Mouse (Mus musculus) lung, adult 2 months (tissue): ENCODE data around the gene Oprm1. TPM values are rescaled to one million over a fixed set of nuclear protein-coding genes. Genes with fewer than 3 reads are reported as not detected.
"Not testable (repeated sequence)": the region's sequence is repeated elsewhere in the genome, so short reads cannot be mapped to it uniquely, and the experiment has no call there.

ENCODE experiments used
- DNase-seq: peaks from one replicate; pipeline ENCODE4 v3.0.0; 2022
- H3K4me1 ChIP-seq: fragments of 200-500 bp; 2 replicates; pipeline ENCODE4 v1.6.1; 2011; ENCODE audit warnings: low read length; ENCODE audit not compliant: control insufficient read depth, insufficient read depth
- H3K4me3 ChIP-seq: fragments of 200-500 bp; replicated peaks from 2 replicates; pipeline ENCODE3; 2011; ENCODE audit warnings: low read depth, mild to moderate bottlenecking, control low read depth, low read length; ENCODE audit errors: extremely low read depth
- CTCF ChIP-seq: fragments of 200-500 bp; IDR thresholded peaks from 2 replicates; pipeline ENCODE4 v1.5.1; 2011; ENCODE audit warnings: mild to moderate bottlenecking, low read length, control low read depth; ENCODE audit not compliant: insufficient read depth
- POLR2A ChIP-seq: fragments of 200-500 bp; IDR thresholded peaks from 2 replicates; pipeline ENCODE4 v1.6.1; 2011; ENCODE audit warnings: low read depth, mild to moderate bottlenecking, control low read depth, low read length, borderline replicate concordance; ENCODE audit errors: extremely low read depth
- WGBS: fragments of 180-500 bp; shearing (Covaris S2); methylation state at CpG from one replicate; pipeline ENCODE4 v1.1.7; 2018; 5-methylcytosine and 5-hydroxymethylcytosine counted together
- polyA plus RNA-seq: library from polyadenylated mRNA; depleted of rRNA; stranded (reverse); fragments of >200 nt; gene quantifications from 2 replicates; pipeline ENCODE4 v1.2.3, GENCODE M21; 2012

The Oprm1 gene
- polyA plus RNA-seq, 1 experiment = not detected

- Histone ChIP-seq H3K4me1 (no peaks in the 10 kb centered on the region), H3K4me3 (no peak overlapping the region)
- no peak for TF ChIP-seq POLR2A
- TF ChIP-seq CTCF = no peak
- no peak for DNase-seq
- 60% methylated on average over 4 of the region's 4 CpGs for WGBS
Measured at GRCm38 (mm10) chr10:6986246-6986645, 227.9 kb downstream of the Oprm1 start.

DNA sequence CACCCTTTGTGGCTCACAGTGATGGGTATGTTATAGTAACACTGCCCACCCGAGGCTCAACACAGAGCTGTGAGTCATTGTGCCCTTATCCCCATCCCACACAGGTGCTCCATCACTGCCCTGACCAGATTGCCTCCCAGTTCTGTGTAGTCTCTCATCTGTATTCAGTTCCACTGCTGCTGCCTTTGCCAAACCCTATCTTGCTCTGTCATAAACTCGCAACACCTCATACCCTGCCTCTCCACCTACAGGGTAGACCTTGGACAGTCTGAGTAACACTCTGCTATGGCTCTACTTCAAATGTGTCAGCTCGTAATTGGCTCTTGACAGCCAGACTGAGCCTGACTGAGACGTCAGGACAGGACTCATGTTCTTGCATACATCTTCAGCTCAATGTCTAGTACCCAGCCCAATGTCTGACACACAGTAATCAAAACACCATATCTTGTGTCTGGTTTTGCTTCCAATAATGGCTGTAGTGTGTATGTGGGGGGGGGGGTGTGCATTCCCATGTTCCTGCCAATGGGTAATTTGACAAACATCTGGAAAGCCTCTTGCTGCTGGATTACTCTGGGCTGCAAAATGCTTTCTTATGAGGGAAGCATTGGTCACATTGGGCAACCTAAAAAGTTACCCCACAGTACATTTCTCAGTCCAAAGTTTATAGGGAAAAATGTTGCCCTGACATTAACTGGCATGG lies 229.2 kb downstream of the Oprm1 start:
- no peaks in the 10 kb centered on the region for H3K4me1 ChIP-seq
- DNase-seq = no peak
- 57% methylated on average over 4 of the region's 4 CpGs for WGBS
- TF ChIP-seq POLR2A (no peak), CTCF (no peak)
- H3K4me3 ChIP-seq = no peak overlapping the region

DNA sequence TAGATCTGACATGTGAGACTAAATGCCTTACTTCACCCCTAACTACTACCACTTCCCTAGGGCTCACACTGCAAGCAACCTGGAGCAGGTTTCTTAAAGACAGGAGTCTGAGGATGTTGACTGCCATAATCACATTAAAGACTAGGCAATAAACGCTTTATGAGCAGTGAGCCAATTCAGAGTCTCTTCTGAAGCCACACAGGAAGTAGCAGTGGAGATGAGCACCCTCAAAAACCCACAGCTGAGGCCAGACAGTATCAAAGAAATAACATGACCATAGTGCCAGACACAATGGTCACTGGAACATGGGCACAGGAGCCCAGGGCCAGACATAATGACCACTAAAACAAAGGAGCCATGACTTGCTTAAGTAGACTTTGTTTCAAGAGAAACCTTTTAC lies 230.2 kb downstream of the Oprm1 start:
- WGBS = 61% methylated on average over 1 of the region's 1 CpGs
- no peak for TF ChIP-seq CTCF
- TF ChIP-seq POLR2A = no peak
- DNase-seq = no peak
- H3K4me1 ChIP-seq = no peaks in the 10 kb centered on the region
- no peak overlapping the region for H3K4me3 ChIP-seq

- TF ChIP-seq CTCF (no peak), POLR2A (no peak)
- DNase-seq = no peak
- WGBS = 58% methylated on average over 3 of the region's 3 CpGs
- H3K4me3 ChIP-seq = no peak overlapping the region
- no peaks in the 10 kb centered on the region for H3K4me1 ChIP-seq
Measured at GRCm38 (mm10) chr10:6996895-6997294, 238.6 kb downstream of the Oprm1 start.

GRCm38 (mm10) chr10:6998576-6999250 lies 240.4 kb downstream of the Oprm1 start:
- DNase-seq = no peak
- TF ChIP-seq POLR2A (no peak), CTCF (no peak)
- 90% methylated on average over 4 of the region's 4 CpGs for WGBS
- no peak overlapping the region for H3K4me3 ChIP-seq
- no peaks in the 10 kb centered on the region for H3K4me1 ChIP-seq

- WGBS = 81% methylated on average over 3 of the region's 3 CpGs
- DNase-seq = no peak
- Histone ChIP-seq H3K4me3 (no peak overlapping the region), H3K4me1 (no peaks in the 10 kb centered on the region)
- no peak for TF ChIP-seq CTCF
- no peak for TF ChIP-seq POLR2A
Measured at GRCm38 (mm10) chr10:6999355-6999754, 241.0 kb downstream of the Oprm1 start.

GRCm38 (mm10) chr10:7003898-7004297 lies 245.6 kb downstream of the Oprm1 start:
- H3K4me3 ChIP-seq, DNase-seq: not testable (repeated sequence)

DNA sequence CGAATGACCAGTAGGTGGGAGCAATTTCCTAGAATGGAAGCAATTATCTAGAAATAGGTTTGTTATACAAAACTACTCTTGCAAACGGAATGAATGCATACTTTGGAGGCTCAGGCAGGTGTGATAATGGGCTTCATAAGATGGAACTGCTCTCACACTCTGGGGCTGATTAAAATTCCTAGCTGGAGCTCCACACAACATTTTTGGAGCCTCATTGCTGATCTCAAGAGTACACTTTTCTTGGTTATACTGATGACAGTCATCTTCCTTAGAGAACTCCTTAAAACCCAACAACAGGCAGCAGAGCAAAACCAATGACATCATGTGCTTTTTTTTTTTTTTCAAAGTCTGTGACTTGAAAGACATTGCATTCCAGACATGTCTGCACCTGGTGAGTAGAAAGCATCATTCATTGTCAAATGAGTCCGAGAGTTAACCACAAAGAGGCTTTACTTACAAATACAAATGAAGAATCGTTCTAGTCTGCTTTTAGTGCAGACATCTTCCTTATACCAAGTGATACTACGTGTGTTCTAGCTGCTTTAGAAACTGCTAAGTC lies 246.8 kb downstream of the Oprm1 start:
- no peak for DNase-seq
- TF ChIP-seq CTCF (no peak), POLR2A (no peak)
- Histone ChIP-seq H3K4me1 (no peaks in the 10 kb centered on the region), H3K4me3 (no peak overlapping the region)
- 55% methylated on average over 5 of the region's 5 CpGs for WGBS

More at GRCm38 (mm10) chr10:7003898-7004297, 245.6 kb downstream of the Oprm1 start:
- not testable (repeated sequence) for H3K4me1 ChIP-seq

DNA sequence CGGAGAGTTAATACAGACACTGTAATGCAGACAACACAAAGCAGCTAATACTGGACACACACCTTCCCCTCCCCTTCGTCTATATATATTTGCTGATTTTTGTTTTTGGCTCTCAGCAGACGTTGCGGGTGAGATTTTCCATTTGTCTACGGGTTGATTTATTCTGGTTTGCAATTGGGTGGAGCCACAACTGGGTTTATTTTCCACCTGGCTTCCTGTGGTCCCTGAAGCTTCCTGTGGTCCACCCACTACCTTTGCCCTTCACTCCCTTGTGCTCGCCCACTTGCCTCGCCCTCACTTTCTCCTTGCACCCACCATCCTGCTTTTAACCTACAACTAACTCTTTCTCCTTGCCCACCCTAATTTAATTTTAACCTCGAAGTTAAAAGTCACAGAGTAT lies 252.2 kb downstream of the Oprm1 start:
- TF ChIP-seq POLR2A (no peak), CTCF (no peak)
- Histone ChIP-seq H3K4me3 (no peak overlapping the region), H3K4me1 (no peaks in the 10 kb centered on the region)
- WGBS = 75% methylated on average over 8 of the region's 8 CpGs
- DNase-seq = no peak

GRCm38 (mm10) chr10:7015199-7015598 lies 256.9 kb downstream of the Oprm1 start:
- no peak for DNase-seq
- Histone ChIP-seq H3K4me3 (no peak overlapping the region), H3K4me1 (no peaks in the 10 kb centered on the region)
- WGBS = 30% methylated on average over 1 of the region's 1 CpGs
- TF ChIP-seq CTCF = peak; percentile 20; the same call in 1 of the 2 replicates
- TF ChIP-seq POLR2A = no peak
